Mouse (Mus musculus) stomach, embryonic 14.5 days (tissue): ENCODE results near the gene Mcfd2. TPM values are rescaled to one million over a fixed set of nuclear protein-coding genes. Genes with fewer than 3 reads are reported as not detected.

ENCODE experiments used
- ATAC-seq: fragments of 200-750 bp; cut with Nextera tagmentation; 2 replicates; pipeline ENCODE4 v1.8.0; 2017; ENCODE audit warnings: low read depth, moderate TSS enrichment; ENCODE audit not compliant: insufficient number of reproducible peaks, insufficient read depth, low FRiP score
- H3K27ac ChIP-seq: fragments of 300-500 bp; sonication (generic); 2 replicates; pipeline ENCODE4 v1.5.1; 2014; ENCODE audit warnings: mild to moderate bottlenecking, low read length, moderate library complexity, mixed read lengths
- H3K27me3 ChIP-seq: fragments of 300-500 bp; sonication (generic); 2 replicates; pipeline ENCODE4 v1.6.1; 2014; ENCODE audit warnings: low read length, control low read depth, mixed read lengths; ENCODE audit not compliant: control insufficient read depth, insufficient read depth
- H3K36me3 ChIP-seq: fragments of 300-500 bp; sonication (generic); 2 replicates; pipeline ENCODE4 v1.6.1; 2014; ENCODE audit warnings: mild to moderate bottlenecking, control low read depth, low read length, moderate library complexity, mixed read lengths; ENCODE audit not compliant: control insufficient read depth, insufficient read depth
- H3K4me1 ChIP-seq: fragments of 300-500 bp; sonication (generic); 2 replicates; pipeline ENCODE4 v1.6.1; 2014; ENCODE audit warnings: low read length, control low read depth, mixed read lengths; ENCODE audit not compliant: control insufficient read depth, insufficient read depth
- H3K4me2 ChIP-seq: fragments of 300-500 bp; sonication (generic); replicated peaks from 2 replicates; pipeline ENCODE4 v1.6.1; 2014; ENCODE audit warnings: low read depth, low read length, control low read depth
- H3K4me3 ChIP-seq: fragments of 300-500 bp; sonication (generic); 2 replicates; pipeline ENCODE4 v1.5.1; 2014; ENCODE audit warnings: low read depth, low read length, control low read depth
- H3K9ac ChIP-seq: fragments of 300-500 bp; sonication (generic); replicated peaks from 2 replicates; pipeline ENCODE4 v1.6.1; 2014; ENCODE audit warnings: low read depth, mild to moderate bottlenecking, control low read depth, low read length, moderate library complexity, mixed read lengths
- H3K9me3 ChIP-seq: fragments of 300-500 bp; sonication (generic); 2 replicates; pipeline ENCODE4 v1.6.1; 2016; ENCODE audit warnings: low read depth, low read length, control low read depth; ENCODE audit not compliant: control insufficient read depth
- WGBS: fragments of 180-500 bp; shearing (Covaris S2); extraction: QIAGEN DNeasy Blood & Tissue Kit; methylation state at CpG from one replicate; pipeline ENCODE4 v1.1.7; 2014; 5-methylcytosine and 5-hydroxymethylcytosine counted together
- polyA plus RNA-seq: library from polyadenylated mRNA; unstranded; fragments of >200 nt; fragmentation: Nextera tagmentation; extraction: Ambion mirVana; gene quantifications from 2 replicates; pipeline ENCODE4 v1.2.1, GENCODE M21; 2014

Mcfd2 gene
- polyA plus RNA-seq, 1 experiment from 2014 or later = 82.6 TPM

GRCm38 (mm10) chr17:87210525-87210924 lies 55.2 kb downstream of the Mcfd2 start:
- WGBS = 86% methylated on average over 2 of the region's 2 CpGs
- no peak overlapping the region for H3K9ac ChIP-seq
- ATAC-seq = no peak
- no peak overlapping the region for H3K27ac ChIP-seq
- H3K9me3 ChIP-seq = no peaks in the 10 kb centered on the region
- no peaks in the 10 kb centered on the region for H3K4me1 ChIP-seq
- no peak overlapping the region for H3K4me2 ChIP-seq
- H3K4me3 ChIP-seq = no peak overlapping the region
- no peaks in the 10 kb centered on the region for H3K36me3 ChIP-seq
- H3K27me3 ChIP-seq = no peaks in the 10 kb centered on the region

GRCm38 (mm10) chr17:87206885-87207284 lies 58.9 kb downstream of the Mcfd2 start:
- Histone ChIP-seq H3K4me1 (peaks cover 16% of the 10 kb centered on the region; the same call in 1 of the 2 replicates), H3K4me3 (no peak overlapping the region), H3K9ac (no peak overlapping the region), H3K9me3 (no peaks in the 10 kb centered on the region), H3K27ac (no peak overlapping the region), H3K4me2 (no peak overlapping the region), H3K27me3 (no peaks in the 10 kb centered on the region), H3K36me3 (no peaks in the 10 kb centered on the region)
- WGBS = 65% methylated on average over 2 of the region's 2 CpGs
- no peak for ATAC-seq

Other genes with a start within 250 kb of the Mcfd2 start
- 46.4 and 47.4 TPM in 2 replicates for gene Pigf, start 240.5 kb downstream of the Mcfd2 start, polyA plus RNA-seq
- 132 and 142 TPM in 2 replicates for gene Cript, start 240.4 kb downstream of the Mcfd2 start, polyA plus RNA-seq
- 15.2 and 15.9 TPM in 2 replicates for gene Socs5, start 158.3 kb downstream of the Mcfd2 start, polyA plus RNA-seq
- 4.6 and 5.9 TPM in 2 replicates for gene Ttc7, start 17.0 kb upstream of the Mcfd2 start, polyA plus RNA-seq
- gene Stpg4, start 161.8 kb upstream of the Mcfd2 start, polyA plus RNA-seq = not detected in 2 replicates
- gene Calm2, start 181.0 kb upstream of the Mcfd2 start, polyA plus RNA-seq = 951 and 1,023 TPM in 2 replicates